Mouse (Mus musculus): ENCODE measurements around the gene Cep295nl.

GRCm38 (mm10) chr11:118343629-118344028 lies 1.3 kb upstream of the Cep295nl start:
- TF ChIP-seq POLR2A (IDR thresholded peaks at IDR 0.05; ENCODE audit: borderline replicate concordance, control insufficient read depth, low read depth, low read length), result no peak
- TF ChIP-seq CTCF (IDR thresholded peaks at IDR 0.05; ENCODE audit: control insufficient read depth, insufficient read depth, low read length), result no peak

All from bone marrow, adult 2 months (tissue).